Mouse (Mus musculus) bone marrow, adult 2 months (tissue): ENCODE measurements around the gene Tprn.

ENCODE experiments used
- CTCF ChIP-seq: fragments of 200-500 bp; IDR thresholded peaks from 2 replicates; pipeline ENCODE4 v1.5.1; 2011; ENCODE audit warnings: low read length, control low read depth; ENCODE audit not compliant: control insufficient read depth, insufficient read depth
- POLR2A ChIP-seq: fragments of 200-500 bp; IDR thresholded peaks from 2 replicates; pipeline ENCODE4 v1.6.1; 2011; ENCODE audit warnings: low read depth, mild to moderate bottlenecking, control low read depth, low read length, borderline replicate concordance; ENCODE audit not compliant: control insufficient read depth

DNA sequence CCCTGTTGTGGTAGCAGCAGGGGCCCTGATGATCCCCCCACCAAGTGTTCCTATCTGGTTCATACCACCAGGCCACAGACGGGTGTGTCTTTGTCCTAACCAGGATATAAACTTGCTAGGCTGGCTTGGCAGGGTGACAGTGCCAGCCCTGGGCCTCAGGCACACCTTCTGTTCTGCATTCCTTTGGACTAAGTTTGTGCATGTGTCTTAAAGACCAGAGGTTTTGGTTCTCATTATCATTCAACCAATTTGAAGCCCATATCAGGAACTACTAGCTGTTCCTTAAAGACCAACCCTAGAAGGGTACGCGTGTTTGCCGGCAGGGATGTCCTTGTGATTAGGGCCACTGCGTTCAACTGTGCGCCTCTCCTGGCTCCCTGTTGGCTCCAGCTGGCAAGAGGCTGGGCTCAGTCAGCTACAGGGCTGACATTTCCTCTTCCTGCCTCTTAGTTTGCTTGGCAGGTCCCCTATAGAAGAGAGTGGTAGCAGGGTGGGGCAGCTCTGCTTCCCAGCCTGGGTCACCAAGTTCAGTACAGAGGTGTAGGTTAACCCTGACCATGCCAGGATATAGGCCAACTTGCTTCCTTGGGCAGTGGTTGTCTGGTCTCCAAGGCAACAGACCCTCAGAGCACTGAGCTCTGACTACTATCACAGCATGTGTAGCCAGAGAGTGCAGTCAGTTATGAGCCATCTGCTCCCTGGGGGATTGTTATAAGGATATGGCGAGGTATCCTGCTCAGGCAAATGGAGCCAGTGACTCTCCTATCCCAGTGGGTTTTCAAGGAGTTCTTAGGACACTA lies 24.6 kb downstream of the Tprn start:
- TF ChIP-seq CTCF (no peak), POLR2A (no peak)
